Mouse (Mus musculus): ENCODE results near the gene Trpm3. TPM values are rescaled to one million over a fixed set of nuclear protein-coding genes. Genes with fewer than 3 reads are reported as not detected.

The Trpm3 gene
- polyA plus RNA-seq, 2 experiments = 0.03 TPM; not detected in 1

- ATAC-seq (ENCODE audit: insufficient read depth) = no peak
- H3K36me3 ChIP-seq (replicated peaks; ENCODE audit: control insufficient read depth, insufficient read depth, low read depth) = no peaks in the 10 kb centered on the region
- H3K9ac ChIP-seq (replicated peaks) = no peak overlapping the region
- H3K27me3 ChIP-seq (ENCODE audit: control insufficient read depth, insufficient read depth, low read length) = no peaks in the 10 kb centered on the region
- no peak overlapping the region for H3K4me2 ChIP-seq (ENCODE audit: low read depth)
- H3K4me3 ChIP-seq (ENCODE audit: insufficient read depth in 1 of 2, low read depth in 2 of 2, low read length in 2 of 2) = no peak overlapping the region
- TF ChIP-seq EP300 (IDR thresholded peaks at IDR 0.05; ENCODE audit: low read depth) (no peak), CTCF (IDR thresholded peaks at IDR 0.05; ENCODE audit: low read depth) (no peak)
- H3K27ac ChIP-seq = no peak overlapping the region
- no peaks in the 10 kb centered on the region for H3K4me1 ChIP-seq (replicated peaks; ENCODE audit: control insufficient read depth in 2 of 2, insufficient read depth in 2 of 2, low read length in 1 of 2)
- no peak for DNase-seq (ENCODE audit: low read depth in 3 of 3, low spot score in 3 of 3)
- no peaks in the 10 kb centered on the region for H3K9me3 ChIP-seq (ENCODE audit: control insufficient read depth, low read length)
Measured at GRCm38 (mm10) chr19:23043699-23044098, 904.9 kb downstream of the Trpm3 start.

MicroRNAs encoded within 50 kb of the gene (microRNA counts, 519-probe panel; counts per million panel counts)
- 69.9 counts per million for microRNA mmu-miR-204

Small RNA genes lying within 50 kb of the gene (microRNA-seq; reads per million reads assigned to microRNA genes)
- gene Mir204 = 6.8 reads per million, percentile 13 among the genes with 10 or more reads in this experiment
